Mouse (Mus musculus) erythroblast, embryonic 14.5 days (primary cell): Measurements from ENCODE around the gene Pdia3.

ENCODE experiments used
- GATA1 ChIP-seq: IDR thresholded peaks from 2 replicates; pipeline ENCODE4 v1.6.1; 2012; ENCODE audit warnings: low read length, inconsistent platforms, mixed read lengths
- TAL1 ChIP-seq: IDR thresholded peaks from 3 replicates; pipeline ENCODE4 v1.6.1; 2012; ENCODE audit warnings: low read length, inconsistent platforms, mixed read lengths

DNA sequence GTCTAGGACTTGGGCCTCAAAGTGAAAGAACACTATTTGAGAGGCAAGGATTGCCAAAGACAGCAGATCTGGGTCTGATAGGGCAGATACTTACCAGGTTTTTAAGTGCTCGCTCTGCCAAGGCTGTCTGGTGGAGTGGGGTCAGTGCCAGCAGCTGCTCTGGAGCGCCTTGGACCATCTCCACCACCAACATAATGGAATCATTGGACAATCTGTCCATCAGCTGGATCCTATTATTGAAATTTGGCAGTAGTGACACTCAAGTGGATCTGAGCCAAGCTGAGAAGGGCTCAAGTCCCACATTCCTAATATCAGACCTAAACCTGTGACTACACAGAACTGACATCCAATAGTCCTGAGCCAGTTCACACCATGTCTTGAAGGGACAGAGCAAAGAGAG, 44.7 kb upstream of the Pdia3 start:
- TF ChIP-seq TAL1 (no peak), GATA1 (no peak)
